Mouse (Mus musculus): ENCODE data around the gene Hint2.

DNA sequence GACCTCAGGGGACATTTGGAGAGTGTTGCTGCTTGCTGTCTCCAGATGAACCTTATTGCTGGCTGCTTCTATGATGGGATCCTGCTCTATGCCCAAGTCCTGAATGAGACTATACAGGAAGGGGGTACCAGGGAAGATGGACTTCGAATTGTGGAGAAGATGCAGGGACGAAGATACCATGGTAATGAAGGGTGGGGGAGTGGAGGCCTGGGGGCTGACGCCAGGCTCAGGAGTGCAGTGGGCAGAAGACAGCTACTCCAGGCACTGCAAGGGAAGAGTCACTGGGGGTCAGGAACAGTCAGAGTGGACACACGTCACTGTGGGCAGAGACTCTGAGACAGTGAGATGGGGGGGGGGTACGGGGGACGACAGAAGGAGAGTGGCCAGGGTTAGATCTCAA lies 15.8 kb downstream of the Hint2 start:
- TF ChIP-seq EP300 (IDR thresholded peaks at IDR 0.05; ENCODE audit: low read depth) (no peak), CTCF (IDR thresholded peaks at IDR 0.05; ENCODE audit: low read depth) (no peak)

Measured in liver, postnatal 0 days (tissue).